Mouse (Mus musculus): ENCODE measurements around the gene Nkx6-2. TPM values are rescaled to one million over a fixed set of nuclear protein-coding genes. Genes with fewer than 3 reads are reported as not detected.

The Nkx6-2 gene
- polyA plus RNA-seq, 1 experiment from 2014 or later, result not detected

Other genes starting within 250 kb of the Nkx6-2 start
- gene Inpp5a, start 193.7 kb downstream of the Nkx6-2 start, polyA plus RNA-seq (2015; fragmentation: Nextera tagmentation; extraction: Ambion mirVana), result 16.0 and 17.7 TPM in 2 replicates
- gene Cfap46, start 101.0 kb upstream of the Nkx6-2 start, polyA plus RNA-seq (2015; fragmentation: Nextera tagmentation; extraction: Ambion mirVana), result 0.05 TPM in 1 of 2 replicates, not detected in the other